Mouse (Mus musculus): Measurements from ENCODE around the gene Crmp1. TPM values are rescaled to one million over a fixed set of nuclear protein-coding genes. Genes with fewer than 3 reads are reported as not detected.

Crmp1 gene
- total RNA-seq, 2 experiments from 2014 or later, result 186 to 190 TPM

DNA sequence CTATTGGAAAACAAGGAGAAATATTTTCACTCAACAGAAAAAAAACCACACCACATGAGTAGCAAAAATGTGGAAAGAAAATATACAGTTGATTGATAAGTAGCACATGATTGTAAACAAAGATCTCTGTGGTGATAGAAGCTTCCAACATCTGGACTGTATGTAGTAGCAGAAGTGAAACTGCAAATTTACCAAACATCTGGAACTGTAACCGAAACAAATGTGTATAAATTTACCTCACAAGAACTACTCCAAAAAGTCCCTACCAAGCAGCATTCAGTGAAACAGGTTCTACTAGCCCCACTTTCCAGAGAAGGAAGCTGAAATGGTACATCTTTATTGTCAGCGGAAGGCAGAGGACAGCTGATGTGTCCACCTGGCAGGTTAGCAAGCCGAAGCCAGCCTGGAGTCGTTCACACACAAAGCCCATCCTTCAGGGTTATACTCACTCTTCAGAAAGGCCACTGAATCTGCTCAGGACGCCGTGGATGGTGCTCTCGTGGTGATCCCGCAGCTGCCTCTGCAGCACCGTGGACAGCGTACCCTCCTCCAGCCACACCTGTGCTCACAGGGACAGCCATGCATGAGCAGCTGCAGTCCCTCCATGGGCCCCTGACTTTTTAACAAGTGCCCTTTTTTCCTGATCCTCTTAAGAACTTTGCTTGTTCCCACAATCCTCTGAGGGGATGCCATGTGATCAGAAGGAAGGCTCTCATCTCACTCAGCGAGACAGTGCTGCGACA lies 71.4 kb downstream of the Crmp1 start:
- intact Hi-C loops (cut with DNase I), result no loop called here
- no peak for TF ChIP-seq CTCF (IDR thresholded peaks at IDR 0.05)
- DNase-seq (ENCODE audit: extremely low spot score in 1 of 2, low spot score in 2 of 2), result no peak

GRCm38 (mm10) chr5:37318715-37319114 lies 77.0 kb downstream of the Crmp1 start:
- no peak for TF ChIP-seq CTCF (IDR thresholded peaks at IDR 0.05)
- Histone ChIP-seq H3K4me3 (no peak overlapping the region), H3K27ac (no peak overlapping the region)
- DNase-seq (ENCODE audit: extremely low spot score in 1 of 2, low spot score in 2 of 2), result no peak
- intact Hi-C loops (cut with DNase I), result no loop called here

More for the DNA sequence above, 71.4 kb downstream of the Crmp1 start:
- no peak overlapping the region for H3K27ac ChIP-seq
- no peak overlapping the region for H3K4me3 ChIP-seq

DNA sequence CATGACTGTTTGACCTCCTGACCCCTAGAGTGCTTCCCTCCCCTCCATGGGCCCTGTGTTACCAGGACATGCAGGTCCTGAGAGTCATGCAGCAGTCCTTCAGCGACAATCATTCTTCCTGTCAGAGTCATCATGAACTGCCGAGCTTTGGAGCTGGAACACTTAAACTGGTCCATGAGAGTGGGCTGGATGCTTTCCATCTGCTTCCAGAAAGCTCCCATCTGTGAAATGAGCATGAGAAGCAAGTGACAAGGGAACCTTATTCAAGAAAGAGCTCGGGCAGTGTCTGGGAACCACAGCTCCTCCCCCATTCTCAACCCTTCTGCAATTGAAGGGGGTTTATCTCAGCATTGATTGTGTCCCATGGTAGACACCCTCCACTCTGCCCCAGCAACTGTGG lies 78.4 kb downstream of the Crmp1 start:
- Histone ChIP-seq H3K4me3 (no peak overlapping the region), H3K27ac (no peak overlapping the region)
- intact Hi-C loops (cut with DNase I), result no loop called here
- DNase-seq (ENCODE audit: extremely low spot score in 1 of 2, low spot score in 2 of 2), result peak in 1 of 2 experiments; percentile 25
- TF ChIP-seq CTCF (IDR thresholded peaks at IDR 0.05), result no peak

DNA sequence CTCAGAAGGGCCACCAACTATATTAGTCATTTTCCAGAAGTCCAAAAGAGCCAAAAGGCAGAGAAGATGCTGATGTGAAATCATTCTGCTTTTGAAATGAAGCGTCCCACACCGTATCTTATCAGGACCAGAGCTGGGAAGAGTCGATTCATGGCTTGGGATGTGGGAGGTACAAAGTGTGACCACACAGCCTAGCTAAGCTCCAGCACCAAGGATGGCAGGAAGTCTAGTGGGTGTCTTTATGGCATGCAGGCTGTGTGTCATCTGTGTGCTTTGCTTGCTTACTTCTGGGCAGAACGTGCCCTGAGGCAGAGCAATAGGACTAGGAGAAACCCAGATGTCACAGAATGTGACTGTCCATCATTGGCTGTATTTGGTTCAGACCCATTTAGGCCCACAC lies 79.0 kb downstream of the Crmp1 start:
- intact Hi-C loops (cut with DNase I), result no loop called here
- Histone ChIP-seq H3K4me3 (no peak overlapping the region), H3K27ac (no peak overlapping the region)
- TF ChIP-seq CTCF (IDR thresholded peaks at IDR 0.05), result no peak
- DNase-seq (ENCODE audit: extremely low spot score in 1 of 2, low spot score in 2 of 2), result no peak

DNA sequence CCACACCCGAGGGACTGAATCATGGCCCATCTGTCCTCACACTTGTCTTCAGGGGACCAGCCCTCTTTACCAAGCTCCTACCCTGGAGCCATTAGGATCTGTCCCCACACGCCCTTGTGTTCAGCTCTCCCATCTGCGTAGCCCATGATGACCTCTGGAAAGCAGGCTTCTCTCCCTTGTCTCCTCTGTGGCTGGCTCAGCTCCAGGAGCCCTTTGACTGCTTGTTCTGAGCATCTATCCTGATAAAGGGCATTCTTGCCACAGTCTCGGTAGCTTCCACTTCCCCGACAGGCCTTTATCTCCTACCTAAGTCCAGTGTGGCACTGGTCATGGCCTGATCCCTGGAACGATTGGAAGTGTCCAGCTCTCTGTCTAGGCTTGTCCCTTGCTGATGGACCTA lies 84.9 kb downstream of the Crmp1 start:
- intact Hi-C loops (cut with DNase I), result no loop called here
- no peak for DNase-seq (ENCODE audit: extremely low spot score in 1 of 2, low spot score in 2 of 2)
- TF ChIP-seq CTCF (IDR thresholded peaks at IDR 0.05), result no peak
- Histone ChIP-seq H3K4me3 (no peak overlapping the region), H3K27ac (no peak overlapping the region)

GRCm38 (mm10) chr5:37330449-37331132 lies 88.9 kb downstream of the Crmp1 start:
- H3K4me3 ChIP-seq, result no peak overlapping the region
- no peak for DNase-seq (ENCODE audit: extremely low spot score in 1 of 2, low spot score in 2 of 2)
- intact Hi-C loops (cut with DNase I), result no loop called here
- H3K27ac ChIP-seq, result no peak overlapping the region
- TF ChIP-seq CTCF (IDR thresholded peaks at IDR 0.05), result no peak

DNA sequence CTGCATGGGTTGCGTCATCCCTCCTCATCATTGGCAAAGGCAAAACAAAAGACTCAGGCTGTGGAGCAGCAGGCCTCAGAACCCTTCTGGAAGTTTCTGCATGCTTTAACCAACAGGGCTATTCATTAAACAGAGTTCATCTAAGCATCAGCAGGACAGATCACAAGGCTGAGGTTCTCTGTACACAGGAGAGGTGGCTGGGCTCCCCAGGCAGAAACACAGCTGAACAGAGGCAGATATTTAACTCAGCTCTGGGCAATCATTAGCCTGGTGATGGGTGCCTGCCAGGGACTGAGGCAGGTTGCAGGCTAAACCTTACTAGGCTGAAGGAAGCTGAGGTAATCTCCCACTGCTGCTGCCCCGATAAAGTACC lies 89.4 kb downstream of the Crmp1 start:
- no peak overlapping the region for H3K27ac ChIP-seq
- intact Hi-C loops (cut with DNase I), result no loop called here
- no peak for TF ChIP-seq CTCF (IDR thresholded peaks at IDR 0.05)
- no peak for DNase-seq (ENCODE audit: extremely low spot score in 1 of 2, low spot score in 2 of 2)
- no peak overlapping the region for H3K4me3 ChIP-seq

DNA sequence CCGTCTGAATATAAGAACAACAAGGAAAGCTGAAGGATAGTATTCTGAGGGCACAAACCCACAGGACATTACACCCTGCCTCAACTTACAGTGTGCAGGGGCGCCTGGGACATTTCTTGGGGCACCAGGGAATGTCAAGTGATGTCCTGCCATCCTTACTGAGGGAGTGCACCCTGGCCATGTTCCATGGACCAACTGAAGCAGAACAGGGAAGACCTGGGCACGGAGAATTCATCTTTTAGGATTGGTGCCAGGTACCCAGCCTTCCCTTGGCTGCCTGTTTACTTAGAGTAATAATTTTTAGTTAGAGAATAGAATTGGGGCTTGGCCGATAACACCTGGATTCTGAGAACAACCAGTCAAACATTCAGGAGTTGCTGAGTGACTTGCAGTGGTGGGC lies 90.3 kb downstream of the Crmp1 start:
- intact Hi-C loops (cut with DNase I), result no loop called here
- TF ChIP-seq CTCF (IDR thresholded peaks at IDR 0.05), result no peak
- Histone ChIP-seq H3K27ac (no peak overlapping the region), H3K4me3 (no peak overlapping the region)
- DNase-seq (ENCODE audit: extremely low spot score in 1 of 2, low spot score in 2 of 2), result no peak

DNA sequence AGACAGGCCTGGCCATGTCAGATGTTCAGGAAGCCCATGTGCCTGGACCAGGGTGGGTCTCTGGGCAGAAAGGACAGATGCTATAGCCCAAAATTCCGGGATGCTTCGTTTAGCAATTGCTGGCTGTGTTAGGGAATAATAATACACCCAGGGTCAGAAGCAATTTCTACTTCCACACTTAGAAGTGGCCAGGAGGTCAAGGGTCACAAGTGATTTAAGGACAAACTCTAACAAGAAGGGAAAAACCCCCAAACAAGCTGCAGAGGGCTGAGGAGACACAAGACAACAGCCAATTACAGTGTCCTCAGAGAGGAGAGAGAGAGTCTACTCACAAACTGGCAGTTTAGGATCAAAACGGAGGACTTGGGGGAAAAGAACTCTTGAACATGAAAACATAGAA lies 93.3 kb downstream of the Crmp1 start:
- TF ChIP-seq CTCF (IDR thresholded peaks at IDR 0.05), result no peak
- no peak overlapping the region for H3K27ac ChIP-seq
- no peak overlapping the region for H3K4me3 ChIP-seq
- intact Hi-C loops (cut with DNase I), result loop anchor here (5.0 kb wide), 1 partner anchor 93 kb away; the partner anchor contains the start of gene Crmp1
- DNase-seq (ENCODE audit: extremely low spot score in 1 of 2, low spot score in 2 of 2), result no peak

GRCm38 (mm10) chr5:37336485-37337105 lies 94.9 kb downstream of the Crmp1 start, which contains the start of gene Evc:
Gene Evc (minus strand): TSS chr5:37336894.
- TF ChIP-seq CTCF (IDR thresholded peaks at IDR 0.05), result no peak
- peak; percentile 24 to 61 for DNase-seq (ENCODE audit: extremely low spot score in 1 of 2, low spot score in 2 of 2)
- Histone ChIP-seq H3K27ac (no peak within 1 kb of the TSS), H3K4me3 (peak within 1 kb of the TSS; percentile 60)
- intact Hi-C loops (cut with DNase I), result loop anchor here (5.0 kb wide), 1 partner anchor 94 kb away; the partner anchor contains the start of gene Crmp1

DNA sequence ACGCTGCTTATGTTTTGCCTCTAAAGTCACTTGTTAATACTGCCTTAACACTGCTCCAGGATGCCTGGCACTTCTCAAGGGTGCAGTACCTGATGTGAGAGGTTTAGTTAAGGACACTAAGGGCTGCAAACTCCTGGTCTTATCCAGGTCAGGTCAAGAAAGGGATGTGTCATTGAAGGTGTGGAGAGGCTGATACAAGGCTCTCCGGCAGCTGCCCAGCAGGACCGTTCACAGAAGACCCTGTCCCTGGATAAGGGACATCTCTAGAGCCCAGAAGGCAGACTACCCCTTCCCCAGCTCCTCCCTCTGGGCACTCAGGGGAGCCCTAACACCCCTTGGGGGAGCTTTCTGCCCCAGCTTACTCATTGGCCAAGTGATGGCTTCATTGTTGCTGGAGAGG lies 96.0 kb downstream of the Crmp1 start:
- intact Hi-C loops (cut with DNase I), result loop anchor here (5.0 kb wide), 1 partner anchor 95 kb away; the partner anchor contains the start of gene Crmp1
- DNase-seq (ENCODE audit: extremely low spot score in 1 of 2, low spot score in 2 of 2), result no peak
- H3K27ac ChIP-seq, result no peak overlapping the region; the same call in 1 of the 2 replicates
- TF ChIP-seq CTCF (IDR thresholded peaks at IDR 0.05), result no peak
- no peak overlapping the region; the same call in 1 of the 2 replicates for H3K4me3 ChIP-seq

- DNase-seq (ENCODE audit: extremely low spot score in 1 of 2, low spot score in 2 of 2), result peak; percentile 83 to 86
- peak; percentile 17 for TF ChIP-seq CTCF (IDR thresholded peaks at IDR 0.05)
- Histone ChIP-seq H3K4me3 (peak within 1 kb of the TSS; percentile 53), H3K27ac (peak within 1 kb of the TSS; percentile 62; the same call in 1 of the 2 replicates)
- intact Hi-C loops (cut with DNase I), result loop anchor here (5.0 kb wide), 1 partner anchor 96 kb away; the partner anchor contains the start of gene Crmp1
These were observed 96.5 kb downstream of the Crmp1 start, which contains the start of gene Evc2 for GRCm38 (mm10) chr5:37338288-37338687. Gene Evc2 (plus strand): TSS chr5:37338499.

Other genes starting within 250 kb of the Crmp1 start
- 10 to 100 TPM; 42.7 to 48.5 TPM for gene Gm1043, start 156.6 kb upstream of the Crmp1 start, total RNA-seq (2021)
- 10 to 100 TPM in 1 of 2 experiments, 1 to 10 TPM in 1; 8.2 to 11.1 TPM for gene Evc, start 95.0 kb downstream of the Crmp1 start, total RNA-seq (2021)
- 10 to 100 TPM; 15.3 to 17.0 TPM for gene Evc2, start 96.6 kb downstream of the Crmp1 start, total RNA-seq (2021)

Measured in left cerebral cortex, adult 2 months (tissue).